Mouse (Mus musculus) gastrocnemius, adult 18-20 months (tissue): ENCODE measurements around the gene Ubash3b. TPM values are rescaled to one million over a fixed set of nuclear protein-coding genes. Genes with fewer than 3 reads are reported as not detected.
A peak's percentile ranks its signal among the peaks of the same experiment; 100 is the strongest.

Experiments used
- DNase-seq: peaks from one replicate; pipeline ENCODE4 v3.0.0; 2021; ENCODE audit warnings: low spot score
- total RNA-seq, 2 experiments: library from RNA; stranded (reverse); gene quantifications; 2 replicates each; pipeline ENCODE4 v1.2.3; 2021

Gene Ubash3b
- total RNA-seq, 2 experiments from 2014 or later: 0.25 to 0.69 TPM

DNA sequence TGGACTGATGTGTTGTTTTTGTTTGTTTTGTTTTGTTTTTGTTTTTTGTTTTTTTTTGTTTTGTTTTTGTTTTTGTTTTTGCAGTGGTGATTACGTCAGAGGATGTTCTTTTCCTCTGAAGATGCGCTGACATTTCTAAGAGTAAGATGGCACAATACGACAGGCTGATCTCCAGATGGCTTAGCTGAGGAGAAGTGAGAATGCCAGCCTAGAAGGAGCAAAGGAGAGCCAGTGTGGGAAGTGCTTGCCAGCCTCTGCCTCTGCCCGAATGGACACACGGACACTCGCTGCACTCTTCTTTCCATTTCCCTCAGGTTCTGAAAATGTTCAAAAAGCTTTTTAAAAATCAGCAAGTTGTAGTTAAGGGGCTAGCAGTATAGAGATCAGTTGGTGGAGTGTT lies 6.7 kb upstream of the Ubash3b start:
- DNase-seq: no peak

DNA sequence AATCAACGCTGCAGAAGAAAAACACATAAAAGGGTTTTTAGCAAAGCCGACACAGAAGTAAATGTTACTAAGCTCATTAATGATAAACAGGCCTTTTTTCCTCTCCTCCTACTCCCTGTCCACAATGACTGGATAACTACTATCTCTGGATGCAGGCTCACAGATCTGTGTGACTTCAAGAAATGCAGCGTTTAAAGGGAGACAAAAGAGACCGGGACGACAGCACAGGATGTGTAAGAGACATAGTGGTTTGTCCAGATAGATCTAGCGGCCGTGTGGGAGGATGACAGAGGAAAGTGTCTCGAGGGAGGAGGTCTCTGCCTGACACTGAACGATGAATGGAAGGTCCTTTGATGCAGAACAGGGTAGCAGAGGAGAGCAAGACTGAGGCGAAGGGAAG lies 5.4 kb upstream of the Ubash3b start:
- DNase-seq: no peak

DNA sequence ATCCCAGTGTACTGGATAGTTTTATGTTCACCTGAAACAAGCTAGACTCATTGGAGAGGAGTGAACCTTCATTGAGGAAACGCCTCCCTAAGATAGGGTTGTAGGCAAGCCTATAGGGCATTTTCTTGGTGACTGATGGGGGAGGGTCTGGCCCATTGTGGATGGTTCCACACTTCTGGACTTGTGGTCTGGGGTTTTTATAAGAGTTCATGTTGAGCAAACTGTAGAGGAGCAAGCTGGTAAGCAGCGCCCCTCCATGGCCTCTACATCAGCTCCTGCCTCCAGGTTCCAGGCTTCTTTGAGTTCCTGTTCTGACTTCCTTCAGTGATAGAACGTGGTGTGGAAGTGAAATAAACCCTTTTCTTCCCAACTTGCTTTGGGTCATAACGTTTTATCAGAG lies 866 bp upstream of the Ubash3b start:
- no peak for DNase-seq

DNA sequence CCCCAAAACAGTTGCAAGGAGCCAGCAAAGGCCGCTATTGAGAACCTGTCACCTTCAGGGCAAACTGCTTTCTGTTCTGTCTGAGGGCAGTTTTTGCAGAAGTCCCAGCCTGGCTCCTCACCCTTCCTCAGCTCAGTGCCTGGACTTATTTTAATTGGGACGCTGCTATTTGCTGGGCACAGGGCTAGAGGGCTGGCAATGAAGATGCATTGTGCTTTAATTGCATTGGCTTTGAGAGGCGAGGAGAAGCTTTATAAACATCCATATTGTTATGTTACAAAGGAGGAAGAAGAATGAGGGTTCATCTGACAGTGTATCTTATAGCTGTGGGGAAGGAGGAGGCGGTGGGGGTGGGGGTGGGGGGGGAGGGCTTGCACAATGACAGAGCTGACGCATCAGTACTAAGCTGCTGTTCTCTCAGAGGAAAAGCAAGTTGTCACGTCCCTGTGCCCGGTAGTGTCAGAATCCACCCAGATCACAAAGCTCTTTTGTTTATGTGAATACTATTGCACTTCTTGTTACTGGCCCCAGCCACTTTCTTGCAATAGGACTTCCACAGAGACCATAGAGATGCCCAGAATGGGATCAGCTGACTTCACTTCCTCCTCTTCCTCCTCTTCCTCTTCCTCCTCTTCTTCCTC lies 841 bp downstream of the Ubash3b start:
- no peak for DNase-seq

DNA sequence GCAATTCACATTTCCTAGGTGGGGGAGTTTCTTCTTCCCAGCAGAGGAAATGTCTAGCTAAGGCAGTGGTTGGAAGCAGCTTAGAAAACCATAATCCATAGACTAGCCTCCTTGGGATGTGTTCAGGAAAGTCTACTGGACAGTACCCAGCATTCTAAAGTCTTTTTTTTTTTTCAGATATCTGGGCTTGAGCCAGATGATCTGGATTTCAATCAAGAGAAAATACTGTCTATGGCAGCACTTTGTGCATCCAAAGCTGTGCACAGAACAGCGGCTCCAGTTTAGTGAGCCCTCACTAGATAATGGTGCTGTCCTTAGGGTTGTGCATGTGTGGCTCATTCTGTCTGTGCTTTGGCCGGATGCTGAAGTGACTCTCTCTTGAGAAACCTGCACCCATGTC lies 2.3 kb downstream of the Ubash3b start:
- DNase-seq: no peak

DNA sequence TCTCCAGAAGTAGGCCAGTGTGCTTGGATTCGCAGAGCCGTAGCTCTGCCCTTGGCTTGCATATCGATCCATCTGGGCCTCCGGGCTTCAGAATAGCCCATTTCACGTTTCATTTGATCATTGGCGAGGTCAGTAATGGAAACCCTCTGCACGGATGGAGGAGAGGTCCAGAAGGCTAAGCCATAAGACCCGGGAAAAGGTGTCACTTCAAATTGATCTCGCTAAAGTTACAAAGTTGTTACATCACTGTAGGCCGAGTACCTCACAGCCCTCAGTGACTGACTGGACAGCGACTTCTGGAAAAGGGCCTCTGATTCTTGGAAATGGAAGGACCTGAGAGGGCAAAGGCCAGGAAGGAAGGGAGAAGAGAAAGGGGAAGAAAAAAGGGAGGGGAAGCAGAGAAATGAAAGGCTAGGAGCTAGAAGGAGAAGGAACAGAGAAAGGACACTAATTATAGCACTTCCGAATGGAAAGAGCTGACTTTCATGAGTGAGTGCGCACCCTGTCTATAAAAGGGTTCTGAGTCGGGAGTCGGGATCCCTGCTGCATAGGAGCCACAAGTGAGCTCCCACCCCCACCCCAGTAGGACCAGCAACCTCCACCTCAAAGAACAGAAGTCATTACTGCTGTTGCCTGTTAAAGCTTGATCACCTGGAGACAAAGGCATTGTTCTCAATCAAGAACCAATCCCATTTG lies 3.5 kb downstream of the Ubash3b start:
- DNase-seq: no peak

DNA sequence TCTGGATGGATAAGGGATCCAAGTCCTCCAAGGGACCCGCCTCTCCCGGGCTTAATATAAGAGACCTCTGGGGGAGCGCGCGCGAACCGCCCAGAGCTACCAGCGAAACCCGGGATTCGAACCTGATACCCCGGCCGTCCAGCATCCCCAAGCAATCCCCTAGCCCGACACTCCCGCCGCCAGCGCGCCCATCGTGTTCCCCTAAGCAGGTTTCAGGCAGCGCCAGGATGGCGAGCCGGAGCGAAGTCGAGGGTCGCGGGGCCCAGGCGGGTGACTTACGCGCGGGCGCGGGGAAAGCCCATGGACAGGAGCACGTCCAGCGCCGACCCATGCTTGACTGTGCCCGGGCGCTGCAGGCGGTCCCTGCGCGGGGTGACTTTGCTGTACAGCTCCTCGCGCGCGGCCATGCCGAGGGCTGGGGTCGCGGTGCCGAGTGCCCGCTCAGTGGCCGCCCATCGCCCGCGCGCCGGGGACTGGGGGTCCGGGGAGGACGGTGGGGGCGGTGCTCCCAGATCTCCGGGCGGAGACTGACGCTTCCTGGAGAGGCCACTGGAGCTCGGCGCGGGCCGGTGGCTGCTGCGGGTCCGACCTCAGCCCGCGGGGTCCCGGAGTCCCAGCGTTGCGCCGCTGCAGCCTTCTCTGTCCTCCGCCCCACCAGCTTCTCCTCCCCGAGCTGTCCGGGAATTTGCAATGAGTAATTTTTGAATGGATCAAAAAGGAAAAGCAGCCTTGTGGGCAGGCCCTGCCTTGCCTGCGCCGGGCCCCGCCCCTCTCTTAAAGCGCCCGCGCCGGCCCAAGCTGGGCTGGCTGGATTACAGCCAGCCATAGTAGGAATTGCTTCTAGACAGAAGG lies 4.3 kb downstream of the Ubash3b start:
- DNase-seq: peak; percentile 72

DNA sequence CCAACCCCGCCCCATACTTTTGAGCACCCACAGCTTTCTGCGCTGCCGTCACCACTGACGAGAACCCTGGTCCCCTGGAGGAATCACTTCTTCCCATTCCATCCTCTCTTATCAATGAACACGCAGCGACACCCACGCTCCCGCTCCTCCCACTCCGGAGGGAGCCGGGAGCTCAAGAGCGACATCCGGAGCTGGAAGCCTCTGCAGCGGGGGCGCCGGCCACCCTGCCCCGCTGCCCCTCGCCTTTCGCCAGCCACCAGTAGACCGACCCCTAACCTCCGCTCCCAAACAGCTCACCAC lies 4.8 kb downstream of the Ubash3b start:
- no peak for DNase-seq

DNA sequence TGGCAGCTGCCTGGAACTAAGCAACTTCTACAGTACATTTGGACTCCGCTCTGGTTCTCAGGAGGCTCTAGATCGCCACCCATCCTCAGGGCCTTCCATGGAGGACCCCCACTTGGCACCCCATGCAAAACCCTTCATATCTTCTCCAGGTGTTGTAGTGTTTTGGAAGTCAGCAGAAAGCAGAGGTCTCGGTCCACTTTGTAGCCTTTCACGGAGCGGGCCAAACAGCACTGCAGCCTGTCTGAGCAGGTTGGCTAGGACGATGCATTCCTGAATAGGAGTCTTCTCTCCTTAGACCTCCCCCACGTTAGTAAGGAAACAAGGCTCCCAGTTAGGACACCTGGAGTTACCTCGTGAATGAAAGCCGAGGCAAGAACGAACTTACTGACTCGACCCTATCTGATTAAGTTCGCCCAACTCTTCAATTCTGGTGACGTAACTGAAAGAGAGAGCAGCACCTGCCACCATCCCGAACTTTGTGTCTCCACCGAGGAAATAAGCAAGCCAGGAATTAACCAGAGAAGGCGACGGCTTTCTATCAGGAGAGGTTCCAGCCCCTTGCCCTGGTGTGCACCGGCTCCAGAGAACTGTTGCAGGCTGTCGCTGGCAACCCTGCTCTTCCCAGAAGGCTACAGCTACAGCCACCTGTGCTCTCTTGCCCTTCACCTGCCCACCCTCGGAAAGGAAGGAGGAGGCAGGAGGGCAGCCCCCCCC lies 5.3 kb downstream of the Ubash3b start:
- no peak for DNase-seq

DNA sequence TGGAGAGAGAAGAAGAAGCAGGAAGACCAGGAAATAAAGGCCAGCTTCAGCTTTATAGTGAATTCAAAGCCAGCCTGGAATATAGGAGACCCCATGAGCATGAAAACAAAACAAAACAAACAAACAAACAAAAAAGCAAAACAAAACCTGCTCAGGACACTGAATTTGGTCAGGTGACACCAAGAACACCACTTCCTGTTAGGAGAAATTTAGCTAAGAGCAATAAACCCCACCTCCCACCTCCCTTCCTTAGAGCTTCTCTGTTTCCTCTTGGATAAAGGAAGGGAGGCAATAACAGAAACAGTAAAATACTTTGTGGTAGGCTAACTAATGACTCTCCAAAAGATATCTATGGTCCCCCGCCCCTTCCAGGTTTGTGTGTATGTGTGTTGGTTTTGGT lies 7.5 kb downstream of the Ubash3b start:
- DNase-seq: no peak

DNA sequence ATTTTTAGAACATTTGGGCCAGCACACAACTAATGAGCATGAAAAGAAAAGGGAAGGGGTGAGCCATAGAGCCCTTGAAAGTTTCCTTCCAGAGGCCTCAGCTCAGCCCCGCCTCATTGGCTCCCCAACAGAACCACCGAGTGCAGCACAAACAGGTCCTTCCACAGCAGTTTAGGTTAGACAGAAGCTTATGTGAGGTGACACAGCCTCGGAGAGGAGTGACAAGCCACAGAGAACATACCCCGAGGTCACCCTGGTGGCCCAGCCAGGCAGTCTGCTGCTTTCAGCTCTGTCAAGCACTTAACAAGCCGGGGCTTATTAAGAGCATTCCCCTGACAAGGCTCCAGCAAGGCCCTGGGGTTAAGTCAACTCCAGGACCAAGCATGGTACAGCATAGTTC lies 8.4 kb downstream of the Ubash3b start:
- no peak for DNase-seq

DNA sequence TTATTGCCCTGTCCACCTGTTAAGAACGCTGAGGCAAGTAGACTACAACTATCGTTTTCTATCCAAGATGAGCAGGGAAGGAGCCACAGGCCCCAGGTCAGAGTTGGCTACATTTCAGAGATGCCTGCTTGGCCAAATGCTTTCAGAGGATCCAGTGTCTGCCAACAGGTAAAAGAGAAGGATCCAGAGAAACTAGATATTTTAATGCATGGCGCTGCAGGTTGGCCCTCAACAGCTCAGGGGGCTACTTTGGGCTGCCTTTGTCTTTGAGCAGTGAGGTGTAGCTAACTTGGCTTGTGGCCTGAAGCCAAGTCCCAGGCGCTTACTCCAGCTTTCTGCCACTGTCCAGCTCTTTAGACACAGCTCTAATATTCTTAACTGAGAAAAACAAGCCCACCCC lies 10.0 kb downstream of the Ubash3b start:
- no peak for DNase-seq

DNA sequence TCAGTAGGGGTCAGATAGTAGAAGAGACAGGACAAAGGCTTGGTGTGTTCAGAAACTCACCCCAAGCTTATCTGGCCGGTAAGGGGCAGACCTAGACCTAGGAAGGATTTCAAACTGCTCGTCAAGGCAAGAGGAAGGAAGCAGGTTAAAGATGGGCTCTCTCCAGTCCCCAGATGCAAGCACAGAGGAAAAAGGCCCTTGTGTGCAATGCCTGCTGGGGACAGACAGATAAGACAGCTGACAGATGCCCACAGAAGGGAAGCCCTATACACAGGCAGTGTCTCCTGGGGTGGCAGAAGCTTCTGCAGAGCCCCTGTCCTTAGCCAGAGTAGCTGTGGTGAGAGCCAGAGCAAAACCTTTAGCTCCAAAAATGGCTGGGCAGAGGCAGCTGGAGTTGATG lies 11.6 kb downstream of the Ubash3b start:
- DNase-seq: no peak

DNA sequence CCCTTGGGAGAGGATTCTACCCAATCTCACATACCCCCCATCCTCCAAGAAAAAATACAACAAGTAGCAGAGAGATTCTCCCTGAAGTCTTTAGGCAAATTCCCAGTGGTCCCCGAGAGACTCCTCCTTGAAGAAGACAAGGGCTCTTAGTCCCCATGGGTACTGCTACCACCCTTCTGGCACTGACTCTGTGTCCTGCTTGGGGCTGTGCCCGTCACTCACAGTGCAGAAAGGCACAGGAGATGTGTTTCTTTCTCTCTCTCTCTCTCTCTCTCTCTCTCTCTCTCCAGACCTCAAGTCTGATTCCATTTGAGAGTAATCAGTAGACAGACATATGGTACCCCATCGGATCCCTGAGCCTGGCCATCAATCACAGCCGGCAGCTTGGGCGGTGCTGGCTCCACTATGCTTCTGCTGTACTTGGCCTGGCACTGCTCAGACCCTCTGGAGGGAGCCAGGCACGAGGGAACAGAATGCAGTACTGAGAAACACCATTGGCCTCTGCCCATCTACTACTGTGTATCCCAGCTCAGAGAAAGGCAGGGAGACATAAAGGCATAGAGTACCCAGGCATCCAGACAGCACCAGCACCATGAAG lies 12.3 kb downstream of the Ubash3b start:
- no peak for DNase-seq

DNA sequence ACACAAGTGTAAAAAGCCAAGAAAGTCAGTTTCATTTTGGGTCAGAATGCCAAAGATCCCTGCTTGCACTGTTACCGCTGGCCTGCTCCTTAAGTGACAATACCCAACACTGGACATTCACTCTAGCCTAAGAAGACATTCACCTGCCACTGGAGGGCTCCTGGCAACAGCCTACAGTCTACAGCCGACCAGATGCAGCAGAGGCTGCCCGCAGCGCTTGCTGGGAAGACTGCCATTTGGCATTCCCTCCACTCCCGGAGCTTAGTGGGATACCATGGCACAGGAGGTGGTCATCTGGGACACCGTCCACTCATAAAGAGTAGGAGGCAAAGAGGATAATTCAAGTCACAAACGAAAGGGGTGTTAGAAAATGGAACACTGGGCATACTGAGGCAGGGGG lies 12.9 kb downstream of the Ubash3b start:
- DNase-seq: no peak

DNA sequence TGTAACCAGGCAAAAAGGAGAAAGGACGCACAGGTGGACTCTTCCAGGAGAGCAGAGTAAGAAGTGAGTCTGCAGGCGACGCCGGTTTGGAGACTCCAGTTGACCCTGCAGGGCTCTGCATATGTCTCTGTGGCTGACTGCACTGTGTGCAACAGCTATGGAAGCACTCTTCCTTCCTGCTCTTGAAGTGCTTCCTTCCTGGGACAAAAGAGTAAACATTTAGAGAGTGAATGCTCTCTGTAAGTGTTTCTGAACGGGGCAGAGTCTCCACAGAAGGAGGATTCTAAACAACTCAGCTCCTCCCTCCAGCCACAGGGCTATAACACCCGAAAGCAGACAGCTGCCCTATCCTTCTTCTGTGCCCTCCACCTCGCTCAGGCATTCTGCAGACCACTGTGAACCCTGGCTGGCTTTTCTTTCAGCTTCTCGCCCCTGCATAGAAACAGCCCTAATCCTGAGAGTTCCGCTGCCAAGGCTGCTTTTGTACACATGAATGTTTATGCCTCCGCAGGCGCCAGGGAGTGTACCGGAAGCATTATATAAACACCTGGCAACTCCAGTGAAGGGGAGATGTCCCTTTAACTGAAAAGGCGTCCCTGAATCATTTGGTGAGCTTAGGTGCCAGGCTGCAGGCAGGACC lies 14.2 kb downstream of the Ubash3b start:
- DNase-seq: no peak

DNA sequence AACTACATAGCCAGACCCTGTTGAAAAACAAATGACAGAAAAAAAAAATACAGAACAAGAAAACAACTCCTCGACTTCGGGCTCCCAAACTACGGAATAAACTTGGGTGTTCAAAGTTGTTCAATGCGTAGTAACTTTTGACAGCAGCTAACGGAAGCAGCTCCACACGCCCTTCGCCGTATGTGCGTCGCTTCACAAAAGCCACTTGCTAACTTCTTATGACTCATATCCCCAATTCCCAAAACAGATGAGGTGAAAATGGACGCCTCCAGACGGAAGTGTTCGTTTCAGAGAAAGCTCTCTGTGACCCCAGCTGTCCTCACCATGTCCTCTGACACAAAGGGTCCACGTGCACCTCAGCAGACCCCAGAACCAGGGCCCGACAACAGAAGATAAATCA lies 17.7 kb downstream of the Ubash3b start:
- DNase-seq: no peak

DNA sequence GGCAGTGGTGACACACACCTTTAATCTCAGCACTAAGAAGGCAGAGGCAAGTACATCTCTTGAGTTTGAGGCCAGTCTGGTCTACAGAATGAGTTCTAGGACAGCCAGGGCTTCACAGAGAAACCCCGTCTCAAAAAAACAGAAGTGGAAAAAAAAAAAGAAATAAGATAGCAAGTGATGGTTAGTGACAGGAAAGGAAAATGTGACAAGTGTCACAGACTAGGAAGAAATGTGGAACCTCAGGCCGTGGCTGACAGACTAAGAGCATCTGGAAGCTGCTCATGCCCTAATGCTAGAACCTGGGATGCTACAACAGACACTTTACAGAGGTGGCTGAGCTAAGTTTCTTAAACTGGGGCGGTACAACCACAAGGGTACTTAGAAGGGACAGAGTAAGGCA lies 18.4 kb downstream of the Ubash3b start:
- DNase-seq: no peak

DNA sequence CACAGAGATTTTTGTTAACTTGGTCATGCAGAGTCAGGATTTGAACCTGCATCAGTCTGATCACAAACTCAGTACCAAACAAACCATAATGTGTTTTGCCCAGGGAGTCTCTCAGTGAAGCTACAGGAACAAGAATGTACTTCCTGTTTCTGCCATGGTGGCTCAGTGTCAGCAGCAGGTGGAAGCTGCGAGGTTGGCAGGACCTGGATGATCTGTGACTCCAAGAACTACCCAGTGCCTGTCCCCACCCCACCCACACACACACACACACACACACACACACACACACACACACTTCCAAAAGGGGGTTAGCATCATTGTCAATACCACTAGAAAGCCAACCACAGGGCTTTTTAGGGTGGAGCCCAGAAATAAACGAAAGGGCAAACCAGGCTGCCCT lies 20.5 kb downstream of the Ubash3b start:
- DNase-seq: no peak

DNA sequence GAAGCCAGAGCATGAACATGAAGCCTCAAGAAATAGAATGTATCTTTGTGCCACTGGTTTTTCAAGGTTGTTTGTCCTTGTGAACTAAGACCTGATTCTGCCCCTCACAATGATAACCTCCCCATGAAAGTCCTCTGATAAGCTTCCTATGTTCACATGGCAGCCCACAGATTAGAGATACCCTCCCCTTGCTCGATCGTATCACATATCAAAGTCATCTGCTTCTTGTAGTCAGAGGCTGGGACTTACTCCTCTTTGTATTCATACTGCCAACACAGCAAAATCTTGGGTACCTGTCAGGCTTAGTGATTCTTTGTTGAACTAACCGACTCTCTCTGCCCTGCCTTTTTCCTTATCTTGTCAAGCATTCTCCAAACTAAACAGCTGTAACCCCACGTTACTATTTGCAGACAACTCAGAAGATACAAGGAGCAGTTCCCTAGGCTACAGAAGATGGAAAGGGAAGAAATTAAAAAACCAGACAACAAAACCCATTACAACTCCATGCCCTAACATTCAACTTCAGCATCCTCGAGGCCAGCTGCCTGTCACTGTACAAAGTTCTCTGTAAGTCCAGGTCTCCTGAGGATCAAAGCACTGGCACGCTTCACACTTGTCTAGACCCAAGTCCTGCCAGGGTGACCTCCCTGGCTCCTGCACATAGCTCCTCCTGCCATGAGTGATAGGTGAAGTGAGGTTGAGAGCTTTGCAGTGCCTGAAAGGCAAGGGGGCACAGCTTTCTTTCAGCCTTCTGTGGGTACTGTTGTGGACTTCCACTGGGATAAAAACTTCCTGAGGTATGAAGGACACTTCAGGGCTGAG lies 22.3 kb downstream of the Ubash3b start:
- DNase-seq: no peak
